Mouse (Mus musculus): ENCODE data around the gene Urm1. TPM values are rescaled to one million over a fixed set of nuclear protein-coding genes. Genes with fewer than 3 reads are reported as not detected.

Gene Urm1
- total and polyA plus RNA-seq, 2 experiments, result 8.1 to 26.6 TPM

DNA sequence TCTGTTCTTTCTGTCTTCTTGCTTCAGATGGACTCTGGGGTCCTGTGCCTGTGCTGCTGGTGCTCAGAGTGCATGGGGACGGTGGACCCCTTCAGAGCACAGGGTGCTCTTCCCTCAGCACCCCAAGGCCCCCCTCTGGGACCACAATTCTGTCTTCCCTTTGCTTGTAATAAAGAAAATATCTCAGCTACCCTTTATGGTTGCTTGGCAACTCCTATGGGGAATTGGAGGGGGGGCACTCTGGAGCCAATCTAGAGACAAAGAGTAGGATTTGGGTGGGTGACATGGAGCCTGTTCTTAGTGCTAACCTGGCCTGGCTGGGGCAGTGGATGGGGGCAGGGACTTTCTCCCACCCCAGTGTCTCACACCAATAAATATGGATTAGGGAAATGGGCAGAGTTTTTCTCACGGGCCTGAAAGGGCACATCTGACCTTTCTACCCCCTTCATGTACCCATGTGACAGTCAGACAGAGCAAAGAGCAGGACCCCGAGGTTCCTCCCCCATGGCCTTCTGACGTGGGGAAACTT, 33.1 kb downstream of the Urm1 start:
- Histone ChIP-seq H3K9ac (ENCODE audit: low read depth, low read length) (no peak overlapping the region), H3K27ac (replicated peaks; ENCODE audit: insufficient read depth, low read depth, low read length) (no peak overlapping the region), H3K36me3 (ENCODE audit: control insufficient read depth, insufficient read depth, low read length) (no peaks in the 10 kb centered on the region), H3K4me1 (ENCODE audit: control insufficient read depth, insufficient read depth, low read length) (no peaks in the 10 kb centered on the region), H3K27me3 (ENCODE audit: control insufficient read depth, insufficient read depth, low read length) (no peaks in the 10 kb centered on the region), H3K79me2 (ENCODE audit: control insufficient read depth, insufficient read depth, low read length) (no peaks in the 10 kb centered on the region), H3K4me3 (ENCODE audit: insufficient read depth, low read depth, low read length) (no peak overlapping the region)
- 55% methylated on average over 4 of the region's 4 CpGs for WGBS
- DNase-seq (ENCODE audit: extremely low read depth, low read depth, low spot score), result no peak
- TF ChIP-seq POLR2A (IDR thresholded peaks at IDR 0.05; ENCODE audit: extremely low read depth, insufficient read depth, low read length), result no peak
- no peak for TF ChIP-seq CTCF (IDR thresholded peaks at IDR 0.05; ENCODE audit: low read depth, low read length)

DNA sequence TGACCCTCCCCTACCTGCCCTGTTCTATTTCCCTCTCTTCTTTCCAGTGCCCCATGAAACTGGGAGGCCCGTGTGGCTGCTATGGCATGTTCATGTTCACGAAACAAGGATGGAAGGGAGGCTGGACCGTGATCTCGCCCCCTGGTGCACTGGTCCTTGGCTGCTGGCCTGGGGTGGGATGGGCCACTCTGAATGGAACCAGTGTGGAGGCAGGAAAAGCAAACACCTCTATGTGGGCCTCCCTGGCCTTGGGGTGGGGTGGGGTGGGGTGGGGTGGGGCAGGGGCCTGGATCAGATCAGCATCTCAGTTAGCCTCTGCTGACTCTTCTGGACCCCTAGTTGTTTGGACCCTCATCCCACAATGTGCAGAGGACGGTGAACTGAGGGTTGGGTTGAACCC, 33.9 kb downstream of the Urm1 start:
- DNase-seq (ENCODE audit: extremely low read depth, low read depth, low spot score), result no peak
- TF ChIP-seq POLR2A (IDR thresholded peaks at IDR 0.05; ENCODE audit: extremely low read depth, insufficient read depth, low read length) (no peak), CTCF (IDR thresholded peaks at IDR 0.05; ENCODE audit: low read depth, low read length) (no peak)
- H3K9ac ChIP-seq (ENCODE audit: low read depth, low read length), result no peak overlapping the region
- no peak overlapping the region for H3K27ac ChIP-seq (replicated peaks; ENCODE audit: insufficient read depth, low read depth, low read length)
- WGBS, result 68% methylated on average over 5 of the region's 5 CpGs
- H3K79me2 ChIP-seq (ENCODE audit: control insufficient read depth, insufficient read depth, low read length), result no peaks in the 10 kb centered on the region
- H3K36me3 ChIP-seq (ENCODE audit: control insufficient read depth, insufficient read depth, low read length), result no peaks in the 10 kb centered on the region
- H3K4me1 ChIP-seq (ENCODE audit: control insufficient read depth, insufficient read depth, low read length), result no peaks in the 10 kb centered on the region
- no peaks in the 10 kb centered on the region for H3K27me3 ChIP-seq (ENCODE audit: control insufficient read depth, insufficient read depth, low read length)
- H3K4me3 ChIP-seq (ENCODE audit: insufficient read depth, low read depth, low read length), result no peak overlapping the region

GRCm38 (mm10) chr2:29855585-29856210, 35.8 kb downstream of the Urm1 start:
- Histone ChIP-seq H3K27ac (replicated peaks; ENCODE audit: insufficient read depth, low read depth, low read length) (no peak overlapping the region), H3K27me3 (ENCODE audit: control insufficient read depth, insufficient read depth, low read length) (no peaks in the 10 kb centered on the region), H3K9ac (ENCODE audit: low read depth, low read length) (no peak overlapping the region), H3K4me1 (ENCODE audit: control insufficient read depth, insufficient read depth, low read length) (no peaks in the 10 kb centered on the region), H3K79me2 (ENCODE audit: control insufficient read depth, insufficient read depth, low read length) (no peaks in the 10 kb centered on the region), H3K4me3 (ENCODE audit: insufficient read depth, low read depth, low read length) (no peak overlapping the region), H3K36me3 (ENCODE audit: control insufficient read depth, insufficient read depth, low read length) (no peaks in the 10 kb centered on the region)
- no peak for DNase-seq (ENCODE audit: extremely low read depth, low read depth, low spot score)
- 77% methylated on average over 10 of the region's 10 CpGs for WGBS
- TF ChIP-seq POLR2A (IDR thresholded peaks at IDR 0.05; ENCODE audit: extremely low read depth, insufficient read depth, low read length) (no peak), CTCF (IDR thresholded peaks at IDR 0.05; ENCODE audit: low read depth, low read length) (no peak)

- Histone ChIP-seq H3K79me2 (ENCODE audit: control insufficient read depth, insufficient read depth, low read length) (no peaks in the 10 kb centered on the region), H3K27me3 (ENCODE audit: control insufficient read depth, insufficient read depth, low read length) (no peaks in the 10 kb centered on the region), H3K4me3 (ENCODE audit: insufficient read depth, low read depth, low read length) (no peak overlapping the region), H3K27ac (replicated peaks; ENCODE audit: insufficient read depth, low read depth, low read length) (no peak overlapping the region), H3K9ac (ENCODE audit: low read depth, low read length) (no peak overlapping the region), H3K4me1 (ENCODE audit: control insufficient read depth, insufficient read depth, low read length) (no peaks in the 10 kb centered on the region), H3K36me3 (ENCODE audit: control insufficient read depth, insufficient read depth, low read length) (no peaks in the 10 kb centered on the region)
- no peak for DNase-seq (ENCODE audit: extremely low read depth, low read depth, low spot score)
- no peak for TF ChIP-seq CTCF (IDR thresholded peaks at IDR 0.05; ENCODE audit: low read depth, low read length)
- TF ChIP-seq POLR2A (IDR thresholded peaks at IDR 0.05; ENCODE audit: extremely low read depth, insufficient read depth, low read length), result no peak
- WGBS, result 52% methylated on average over 19 of the region's 19 CpGs
Measured at GRCm38 (mm10) chr2:29856451-29857260, 36.8 kb downstream of the Urm1 start.

GRCm38 (mm10) chr2:29857341-29857740, 37.5 kb downstream of the Urm1 start:
- Histone ChIP-seq H3K4me3 (ENCODE audit: insufficient read depth, low read depth, low read length) (no peak overlapping the region), H3K79me2 (ENCODE audit: control insufficient read depth, insufficient read depth, low read length) (no peaks in the 10 kb centered on the region), H3K27ac (replicated peaks; ENCODE audit: insufficient read depth, low read depth, low read length) (no peak overlapping the region), H3K9ac (ENCODE audit: low read depth, low read length) (no peak overlapping the region), H3K27me3 (ENCODE audit: control insufficient read depth, insufficient read depth, low read length) (no peaks in the 10 kb centered on the region), H3K36me3 (ENCODE audit: control insufficient read depth, insufficient read depth, low read length) (no peaks in the 10 kb centered on the region), H3K4me1 (ENCODE audit: control insufficient read depth, insufficient read depth, low read length) (no peaks in the 10 kb centered on the region)
- no peak for DNase-seq (ENCODE audit: extremely low read depth, low read depth, low spot score)
- WGBS, result 33% methylated on average over 2 of the region's 2 CpGs
- TF ChIP-seq POLR2A (IDR thresholded peaks at IDR 0.05; ENCODE audit: extremely low read depth, insufficient read depth, low read length) (no peak), CTCF (IDR thresholded peaks at IDR 0.05; ENCODE audit: low read depth, low read length) (no peak)

All from liver, adult 2 months (tissue).